ENCODE assay signal across 11 mouse cellular contexts in genomic region chr10:80025889-80026288, GRCm38 (mm10). TPM values are rescaled to one million over a fixed set of nuclear protein-coding genes. Genes with fewer than 3 reads are reported as not detected.
A peak's percentile ranks its signal among the peaks of the same experiment; 100 is the strongest.
DNase-seq lines count a peak whose midpoint lies in the region; ATAC-seq and TF ChIP-seq lines count a peak whose summit lies in the region.
"Had no signal": no experiment of that assay in that cellular context is flagged by ENCODE, and none has a peak within 500 bp of the region (broad histone marks: within the 10 kb centered on the region; RNA-seq: fewer than 3 reads in every experiment).

No protein-coding gene starts in this region.

- 59% methylated on average over 12 of the region's 12 CpGs for WGBS in kidney, postnatal 0 days

- no peak overlapping the region for H3K27ac ChIP-seq in kidney, postnatal 0 days
- H3K27ac ChIP-seq: hindbrain, embryonic 14.5 days had no signal

- H3K27me3 ChIP-seq in kidney, postnatal 0 days (ENCODE audit: insufficient read depth, low read length): no peaks in the 10 kb centered on the region

- TF ChIP-seq CTCF in kidney, postnatal 0 days (IDR thresholded peaks at IDR 0.05; ENCODE audit: low read depth): no peak

- no peak for DNase-seq in kidney, postnatal 0 days (ENCODE audit: low spot score)
- DNase-seq in kidney, adult 8-10 months: no peak
- peak; percentile 88 for DNase-seq in ES-CJ7 (ENCODE audit: low read depth, low spot score)
- peak; percentile 46 for DNase-seq in retina, embryonic 14.5 days (ENCODE audit: low spot score)
- no peak for DNase-seq in gastrocnemius, adult 8-10 months (ENCODE audit: low spot score in 2 of 2)
- DNase-seq in heart, postnatal 4 days: no peak
- DNase-seq in right cerebral cortex, postnatal 25 days: no peak
- DNase-seq: cerebellum, adult 9-10 months; midbrain, embryonic 14.5 days had no signal

- H3K9ac ChIP-seq in kidney, postnatal 0 days (ENCODE audit: low read depth, low read length): no peak overlapping the region
- H3K9ac ChIP-seq: hindbrain, embryonic 14.5 days had no signal

- ATAC-seq in kidney, postnatal 0 days (replicated peaks; ENCODE audit: low FRiP score, low read depth): 0 out of 2 replicates have a peak, but pooled peaks have one; percentile 12
- ATAC-seq in granulocyte monocyte progenitor cell, adult 5-6 weeks (replicated peaks; ENCODE audit: poor library complexity, severe bottlenecking): peak; percentile 43

- no peak overlapping the region for H3K4me3 ChIP-seq in kidney, postnatal 0 days (replicated peaks; ENCODE audit: low read depth, low read length)

- H3K4me2 ChIP-seq in kidney, postnatal 0 days (ENCODE audit: low read length): no peak overlapping the region
- H3K4me2 ChIP-seq: hindbrain, embryonic 14.5 days had no signal

- no peaks in the 10 kb centered on the region for H3K9me3 ChIP-seq in kidney, postnatal 0 days (replicated peaks; ENCODE audit: low read length)

- no peaks in the 10 kb centered on the region for H3K36me3 ChIP-seq in kidney, postnatal 0 days (ENCODE audit: insufficient read depth, low read length)

- H3K4me1 ChIP-seq in kidney, postnatal 0 days (replicated peaks; ENCODE audit: insufficient read depth, low read length): no peaks in the 10 kb centered on the region

RNA-seq across cellular contexts. Expression of gene Arhgap45, which starts 9.4 kb away (rescaled TPM):
- 4.0 and 4.6 TPM in 2 replicates for polyA plus RNA-seq in kidney, postnatal 0 days (2015; fragmentation: Nextera tagmentation; extraction: Ambion mirVana)
- total RNA-seq in granulocyte monocyte progenitor cell, adult 5-6 weeks (2014; fragmentation: Nextera tagmentation): 109 and 133 TPM in 2 replicates
- 110 and 120 TPM in 2 replicates for total RNA-seq in granulocyte monocyte progenitor cell, adult 5-6 weeks (2017)
- 1 to 10 TPM in 2 of 4 experiments, under 1 TPM in 2; 0.48 to 1.3 (median 0.84) TPM for total RNA-seq in gastrocnemius, adult 8-10 months (2022)
- 1 to 10 TPM; 4.0 to 4.1 TPM for total RNA-seq in heart, postnatal 4 days (2021)

RNA-seq across cellular contexts. Expression of gene Polr2e, which starts 13.7 kb away (rescaled TPM):
- 208 and 210 TPM in 2 replicates for polyA plus RNA-seq in kidney, postnatal 0 days (2015; fragmentation: Nextera tagmentation; extraction: Ambion mirVana)
- 96.6 and 105 TPM in 2 replicates for total RNA-seq in granulocyte monocyte progenitor cell, adult 5-6 weeks (2014; fragmentation: Nextera tagmentation)
- total RNA-seq in granulocyte monocyte progenitor cell, adult 5-6 weeks (2017): 79.7 and 86.7 TPM in 2 replicates
- 10 to 100 TPM; 38.3 to 47.6 (median 39.7) TPM for total RNA-seq in gastrocnemius, adult 8-10 months (2022)
- total RNA-seq in heart, postnatal 4 days (2021): 10 to 100 TPM; 66.6 to 70.7 TPM

RNA-seq across cellular contexts. Expression of gene Gpx4, which starts 21.1 kb away (rescaled TPM):
- polyA plus RNA-seq in kidney, postnatal 0 days (2015; fragmentation: Nextera tagmentation; extraction: Ambion mirVana): 901 and 946 TPM in 2 replicates
- total RNA-seq in granulocyte monocyte progenitor cell, adult 5-6 weeks (2014; fragmentation: Nextera tagmentation): 278 and 280 TPM in 2 replicates
- 397 and 420 TPM in 2 replicates for total RNA-seq in granulocyte monocyte progenitor cell, adult 5-6 weeks (2017)
- 100 to 1,000 TPM; 510 to 613 (median 541) TPM for total RNA-seq in gastrocnemius, adult 8-10 months (2022)
- total RNA-seq in heart, postnatal 4 days (2021): 100 to 1,000 TPM; 450 to 489 TPM

RNA-seq across cellular contexts. Expression of gene Abca7, which starts 29.6 kb away (rescaled TPM):
- 2.4 and 2.6 TPM in 2 replicates for polyA plus RNA-seq in kidney, postnatal 0 days (2015; fragmentation: Nextera tagmentation; extraction: Ambion mirVana)
- total RNA-seq in granulocyte monocyte progenitor cell, adult 5-6 weeks (2014; fragmentation: Nextera tagmentation): 23.0 and 28.8 TPM in 2 replicates
- 14.7 and 16.0 TPM in 2 replicates for total RNA-seq in granulocyte monocyte progenitor cell, adult 5-6 weeks (2017)
- total RNA-seq in gastrocnemius, adult 8-10 months (2022): 1 to 10 TPM; 7.3 to 8.6 (median 8.1) TPM
- total RNA-seq in heart, postnatal 4 days (2021): 1 to 10 TPM; 6.9 to 8.1 TPM

RNA-seq across cellular contexts. Expression of gene Cnn2, which starts 37.5 kb away (rescaled TPM):
- 221 and 261 TPM in 2 replicates for polyA plus RNA-seq in kidney, postnatal 0 days (2015; fragmentation: Nextera tagmentation; extraction: Ambion mirVana)
- total RNA-seq in granulocyte monocyte progenitor cell, adult 5-6 weeks (2014; fragmentation: Nextera tagmentation): 50.6 and 57.5 TPM in 2 replicates
- 72.7 and 89.8 TPM in 2 replicates for total RNA-seq in granulocyte monocyte progenitor cell, adult 5-6 weeks (2017)
- 1 to 10 TPM; 2.7 to 5.3 (median 4.3) TPM for total RNA-seq in gastrocnemius, adult 8-10 months (2022)
- 100 to 1,000 TPM; 109 to 113 TPM for total RNA-seq in heart, postnatal 4 days (2021)

Comparison
In these comparisons a context has a peak if more than half of its experiments do, and no peak if none do; other contexts are left out.
1. DNase-seq: peak in ES-CJ7 (single experiment) and retina, embryonic 14.5 days (single experiment); none in kidney, postnatal 0 days (single experiment), kidney, adult 8-10 months (0 of 2), gastrocnemius, adult 8-10 months (0 of 2), heart, postnatal 4 days (single experiment) and right cerebral cortex, postnatal 25 days (single experiment).
2. RNA of gene Arhgap45, which starts 9.4 kb away (total RNA-seq): 109 to 133 TPM in granulocyte monocyte progenitor cell, adult 5-6 weeks; 4.0 to 4.1 TPM in heart, postnatal 4 days and 0.48 to 1.3 TPM in gastrocnemius, adult 8-10 months; every median in the first group is over 10 times any median in the second.